Comparison of ENCODE assay signal across 8 mouse cellular contexts in the genomic region with DNA sequence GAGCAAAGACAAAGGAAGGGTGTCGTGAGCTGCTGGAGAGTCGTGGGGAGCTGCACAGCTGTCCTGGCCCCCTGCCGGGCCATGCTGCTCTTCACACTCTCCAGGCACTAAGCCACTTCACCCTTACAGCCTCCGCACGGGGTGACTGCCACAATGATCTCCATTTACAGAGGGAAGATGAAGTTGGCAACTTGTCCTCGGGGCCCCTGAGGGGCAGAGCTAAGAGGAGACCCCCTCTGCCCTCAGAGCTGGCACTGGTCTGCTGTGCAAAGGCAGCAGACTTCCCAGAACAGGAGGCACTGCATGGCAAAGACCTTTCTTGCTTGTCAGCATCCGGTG. TPM values are rescaled to one million over a fixed set of nuclear protein-coding genes. Genes with fewer than 3 reads are reported as not detected.
DNase-seq lines count a peak whose midpoint lies in the region; ATAC-seq lines count a peak whose summit lies in the region.

No protein-coding gene starts in this region.

- no peak for DNase-seq in frontal cortex, postnatal 25 days (ENCODE audit: low spot score in 2 of 2)
- DNase-seq in testis, postnatal 10 days (ENCODE audit: low spot score), result peak; percentile 56
- DNase-seq in testis, postnatal 14 days (ENCODE audit: low spot score), result no peak
- peak; percentile 33 to 39 for DNase-seq in layer of hippocampus, postnatal 10 days (ENCODE audit: low spot score in 2 of 2)
- no peak for DNase-seq in cerebellum, adult 8-10 months
- no peak for DNase-seq in spleen, postnatal 36 days (ENCODE audit: low spot score in 2 of 2)

- peak; percentile 53; the same call in 1 of the 2 replicates for ATAC-seq in frontal cortex, adult (ENCODE audit: low TSS enrichment)
- peak; percentile 24; the same call in 1 of the 2 replicates for ATAC-seq in neutrophil, adult 5-6 weeks (ENCODE audit: extremely low read depth, insufficient number of reproducible peaks, low FRiP score, poor library complexity, severe bottlenecking)

RNA-seq across cellular contexts. Expression of a gene that starts 20.1 kb away (rescaled TPM):
- total RNA-seq in layer of hippocampus, postnatal 10 days (2021), result 10 to 100 TPM; 41.6 to 46.4 TPM
- 5.2 and 8.0 TPM in 2 replicates for total RNA-seq in neutrophil, adult 5-6 weeks (2017)

Comparison
In these comparisons a context has a peak if more than half of its experiments do, and no peak if none do; other contexts are left out.
1. DNase-seq: peak in testis, postnatal 10 days (single experiment) and layer of hippocampus, postnatal 10 days (2 of 2); none in frontal cortex, postnatal 25 days (0 of 2), testis, postnatal 14 days (single experiment), cerebellum, adult 8-10 months (single experiment) and spleen, postnatal 36 days (0 of 2).